Mouse (Mus musculus) bone marrow macrophage, adult 2 months (primary cell): ENCODE results near the gene Hsf2.

Source experiments
- CTCF ChIP-seq: IDR thresholded peaks from 2 replicates; pipeline ENCODE4 v1.5.1; 2012; ENCODE audit warnings: low read depth, mild to moderate bottlenecking, low read length, moderate library complexity
- POLR2A ChIP-seq: IDR thresholded peaks from 2 replicates; pipeline ENCODE4 v1.6.1; 2012; ENCODE audit warnings: mild to moderate bottlenecking, low read depth, low read length, borderline replicate concordance

- peak; percentile 98 for TF ChIP-seq CTCF
- TF ChIP-seq POLR2A: no peak
These were observed 38.0 kb upstream of the Hsf2 start for GRCm38 (mm10) chr10:57448051-57448716.
